Mouse (Mus musculus) retina, postnatal 1 day (tissue): ENCODE measurements at regions not wholly inside any gene's neighbourhood (a gene's known extent, or its start where the extent isn't known, plus 50 kb on each side); places are given as distances from the start of the nearest gene placed in this dataset.

ENCODE experiments used
- DNase-seq: peaks from one replicate; pipeline ENCODE4 v3.0.0-alpha.2; 2012

DNA sequence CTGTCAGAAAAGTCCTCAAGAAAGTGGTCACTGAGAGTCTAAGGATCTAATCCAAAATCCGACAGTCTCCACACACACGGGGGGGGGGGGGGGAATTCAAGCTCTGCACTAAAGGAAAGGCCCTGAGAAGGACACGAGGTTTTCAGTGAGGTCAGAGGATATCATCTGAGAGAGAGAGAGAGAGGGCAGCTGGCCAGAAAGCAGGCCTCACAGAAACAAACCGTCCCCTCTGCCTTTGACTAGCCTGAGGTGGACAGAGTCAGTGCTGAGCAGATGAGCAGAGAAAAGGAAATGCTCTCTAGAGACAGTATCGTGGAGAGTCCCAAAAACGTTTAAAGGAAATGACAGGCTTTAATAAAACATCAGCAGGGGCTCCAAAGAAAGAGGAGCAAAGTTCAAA is 282.0 kb downstream of the Gm49356 start:
- DNase-seq = no peak

DNA sequence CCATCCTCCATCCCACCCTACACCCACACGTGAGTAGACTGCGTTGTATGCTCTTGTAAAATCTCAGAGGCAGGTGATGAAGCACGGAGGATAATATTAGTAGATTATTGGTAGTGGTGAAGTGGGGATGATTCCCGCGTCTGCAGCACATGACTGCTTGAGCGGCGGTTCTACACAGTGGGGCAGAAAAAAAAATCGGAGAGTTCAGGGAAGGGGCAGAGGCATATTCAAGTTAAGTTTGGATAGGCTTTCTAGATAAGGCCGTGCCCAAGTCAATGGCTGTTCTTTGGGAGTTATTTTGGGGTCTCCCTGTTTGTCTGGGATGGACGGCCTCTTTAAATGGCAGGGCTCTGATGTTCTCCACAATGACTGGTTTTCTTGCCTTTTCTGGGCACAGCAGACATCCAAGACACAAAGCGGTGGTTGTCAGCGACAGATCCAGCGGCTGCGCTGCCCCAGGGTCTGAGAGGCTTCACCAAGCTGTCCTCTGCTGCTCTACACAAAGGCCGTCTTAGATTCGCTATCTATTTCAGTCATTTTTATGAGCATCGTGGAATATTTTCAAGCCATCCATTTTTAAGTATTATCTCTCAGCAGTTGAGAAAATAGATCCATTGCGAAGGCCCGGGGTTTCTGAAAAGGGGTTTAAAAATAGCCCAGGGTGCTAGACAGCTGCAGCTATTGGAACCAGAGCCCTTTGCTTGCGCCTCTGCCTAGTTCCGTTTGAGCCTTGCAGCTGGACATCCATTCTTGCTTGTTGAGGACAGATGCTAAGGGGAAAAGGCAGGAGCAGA is 284.6 kb downstream of the Gm49356 start:
- DNase-seq = no peak

DNA sequence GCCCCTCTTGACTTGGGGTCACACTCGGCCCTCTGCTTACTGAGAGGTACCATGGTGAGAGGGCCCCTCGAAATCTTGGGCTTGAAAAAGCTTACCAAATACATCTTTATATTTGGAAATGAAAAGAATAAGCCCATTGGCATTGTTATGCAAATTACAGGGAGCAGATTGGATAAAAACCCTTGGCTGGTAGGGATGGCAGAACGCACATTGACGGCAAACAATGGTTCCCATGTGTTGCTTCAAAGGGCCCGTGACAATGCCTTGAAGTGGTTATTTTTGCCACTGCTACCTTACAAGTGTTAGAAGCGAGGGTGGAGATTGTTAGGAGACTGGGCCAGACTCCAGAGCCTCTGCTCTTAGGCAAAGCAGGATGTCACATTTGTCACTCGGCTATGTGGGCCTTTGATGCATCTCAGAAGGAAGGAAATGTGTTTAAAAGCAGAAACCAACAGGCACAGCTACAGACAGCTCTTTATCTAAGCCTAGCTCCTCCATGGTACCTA is 285.2 kb downstream of the Gm49356 start:
- DNase-seq = peak; percentile 39

DNA sequence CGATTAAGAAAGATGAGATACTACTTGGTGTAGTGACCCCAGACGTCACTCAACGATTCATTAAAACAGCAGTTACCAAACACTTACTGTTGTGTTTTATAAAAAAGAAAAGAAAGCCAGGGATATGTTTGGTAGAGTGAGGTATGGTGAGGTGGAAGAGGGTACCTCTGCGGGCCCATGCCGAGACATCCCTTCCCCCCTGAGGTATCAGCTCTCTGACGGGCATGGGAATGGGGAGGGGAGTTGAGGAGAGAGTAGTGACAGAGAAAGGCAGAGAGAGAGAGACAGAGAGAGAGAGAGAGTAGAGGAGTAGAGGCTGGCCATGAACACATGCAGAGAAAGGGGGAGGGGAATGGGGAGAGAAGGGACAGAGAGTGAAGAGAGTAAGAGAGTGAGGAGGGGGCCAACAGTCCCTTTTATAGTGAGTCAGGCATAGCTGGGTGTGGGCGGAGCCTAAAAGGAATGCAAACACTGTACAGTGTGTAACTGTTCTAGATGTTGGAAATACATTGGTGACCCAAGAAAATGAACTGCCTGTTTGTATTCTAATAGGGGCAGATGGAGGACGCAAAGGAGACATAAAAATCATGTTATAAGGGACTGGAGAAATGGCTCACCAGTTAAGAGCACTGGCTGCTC is 285.9 kb downstream of the Gm49356 start:
- DNase-seq = no peak

DNA sequence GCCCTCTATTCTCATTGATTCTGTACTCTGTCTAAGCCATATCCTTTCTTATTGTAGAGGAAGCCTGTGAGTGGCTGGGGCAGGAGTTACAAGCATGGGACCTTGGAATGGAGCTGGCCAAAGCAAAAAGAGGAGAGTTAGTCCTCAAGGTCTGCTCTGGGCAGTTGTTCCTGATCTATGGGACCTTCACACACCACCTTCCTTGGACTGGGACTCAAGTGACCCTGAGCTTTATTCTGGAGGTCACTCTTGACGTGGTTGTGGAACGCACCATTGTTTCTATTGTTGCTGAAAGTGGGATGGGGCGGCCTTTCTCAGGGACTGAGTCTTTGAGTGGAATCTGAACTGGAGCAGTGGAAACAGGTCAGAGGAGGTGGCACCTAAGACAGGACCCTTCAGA is 291.0 kb downstream of the Gm49356 start:
- DNase-seq = no peak

DNA sequence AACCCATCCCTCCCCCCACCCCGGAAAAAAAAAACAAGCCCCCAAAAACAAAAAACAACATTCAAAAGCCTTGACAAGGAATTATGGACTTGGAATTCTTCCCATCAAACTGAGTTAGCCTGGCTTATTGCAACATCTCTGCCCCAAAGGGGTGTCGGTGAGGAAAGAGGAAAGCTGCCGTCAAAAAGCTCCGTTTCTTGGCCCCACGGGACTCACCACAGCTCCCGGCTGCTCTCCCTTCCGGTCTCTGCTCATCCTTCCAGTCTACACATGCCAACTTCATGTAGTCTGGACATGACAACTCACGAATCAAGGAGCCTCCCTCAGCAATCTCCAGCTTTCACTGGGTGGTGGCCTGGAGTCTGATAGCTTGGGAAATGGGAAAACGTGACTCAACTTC is 295.4 kb downstream of the Gm49356 start:
- DNase-seq = no peak

DNA sequence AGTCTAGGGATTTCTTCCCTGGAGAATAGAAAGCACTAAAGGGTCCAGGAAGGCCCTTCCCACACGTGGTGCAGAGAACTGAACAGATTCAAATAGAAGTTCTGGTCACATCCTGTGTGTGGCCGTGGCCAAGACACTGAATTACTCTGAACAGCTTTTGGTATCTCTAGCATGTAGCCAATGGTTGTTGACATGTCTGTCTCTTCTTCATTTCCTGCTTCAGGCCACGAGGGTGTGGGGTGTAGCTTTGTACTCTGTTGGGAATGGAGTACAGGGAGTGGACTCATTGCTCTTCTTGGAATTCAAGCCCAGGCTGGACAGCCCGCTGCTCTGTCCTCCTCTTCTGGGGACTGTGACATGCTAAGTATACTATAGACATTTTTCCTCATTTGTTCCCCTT is 298.5 kb downstream of the Gm49356 start:
- no peak for DNase-seq

DNA sequence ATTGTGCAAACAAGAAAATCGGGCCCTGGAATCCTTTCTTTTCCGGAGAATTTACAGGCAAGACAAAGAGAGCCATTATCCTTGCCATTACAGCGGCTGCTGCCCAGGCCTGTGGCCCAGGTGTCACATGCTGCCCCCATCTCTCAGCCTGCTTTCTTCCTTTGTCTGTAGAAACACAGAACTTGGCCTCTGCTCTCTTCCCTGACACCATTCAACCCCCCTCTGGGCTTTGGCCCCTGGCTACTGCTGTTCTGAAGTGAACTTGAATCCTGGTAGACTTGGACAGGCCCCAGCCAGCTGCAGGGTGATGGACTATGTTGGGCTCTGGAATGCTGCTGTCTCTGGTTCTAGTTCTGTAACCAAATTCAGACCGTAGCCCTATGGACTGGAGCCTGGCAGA is 299.3 kb downstream of the Gm49356 start:
- DNase-seq = peak; percentile 69

DNA sequence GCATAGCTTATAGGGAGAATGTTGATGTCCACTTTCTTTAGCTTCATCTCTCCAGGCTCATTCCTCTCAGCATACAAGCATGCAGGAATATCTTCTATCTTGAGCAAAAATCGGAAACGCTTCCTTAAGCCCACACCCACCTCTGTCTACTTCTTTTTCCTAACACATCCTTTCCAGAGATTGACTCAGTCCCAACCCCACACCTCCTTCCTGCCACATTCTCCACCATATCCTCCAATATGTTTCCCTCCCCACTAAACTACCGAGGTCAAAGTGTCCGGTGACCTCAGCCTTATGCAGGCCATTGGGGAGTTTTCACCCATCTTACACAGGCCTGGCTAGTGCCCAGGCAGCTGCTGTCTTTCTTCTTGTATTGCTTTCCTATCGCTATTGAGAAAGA is 301.4 kb downstream of the Gm49356 start:
- no peak for DNase-seq

DNA sequence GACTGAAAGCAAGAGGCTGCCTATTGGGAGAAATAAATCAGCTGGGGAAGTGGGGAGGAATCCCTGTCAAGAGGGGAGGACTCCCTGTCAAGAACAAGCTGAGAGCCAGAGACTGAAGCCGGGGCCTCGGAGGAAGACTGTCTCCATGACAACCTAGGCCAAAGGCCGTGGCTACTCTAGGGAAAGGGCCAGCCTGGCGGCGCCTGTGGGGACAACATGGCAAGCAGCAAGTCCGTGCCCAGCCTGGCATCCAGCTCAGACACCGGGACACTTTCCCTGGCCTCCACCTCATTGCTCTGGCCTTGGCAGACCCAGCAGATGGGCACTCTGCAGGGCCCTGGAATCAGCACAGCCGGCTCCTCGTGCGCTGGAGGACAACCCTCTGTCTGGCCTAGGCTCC is 305.3 kb downstream of the Gm49356 start:
- DNase-seq = peak; percentile 71

DNA sequence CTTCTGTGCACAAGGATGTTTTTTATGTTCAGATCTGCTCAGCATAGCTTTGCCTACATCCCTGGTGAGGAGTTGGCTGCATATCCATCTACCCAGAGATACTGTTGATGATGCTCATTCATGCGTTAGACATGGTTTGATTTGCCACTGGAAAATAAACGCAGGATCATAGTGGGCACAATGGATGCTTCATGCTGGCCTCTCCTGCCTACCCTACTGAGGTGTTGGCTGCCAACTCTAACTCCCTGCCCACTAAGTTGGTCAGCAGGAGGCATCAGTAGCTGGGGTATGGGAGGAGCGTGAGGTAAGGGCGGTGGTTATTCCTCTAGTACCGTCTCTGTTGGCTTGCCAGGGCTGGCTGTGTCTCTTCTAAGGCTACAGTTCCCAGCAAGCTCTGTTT is 307.3 kb downstream of the Gm49356 start:
- DNase-seq = no peak

DNA sequence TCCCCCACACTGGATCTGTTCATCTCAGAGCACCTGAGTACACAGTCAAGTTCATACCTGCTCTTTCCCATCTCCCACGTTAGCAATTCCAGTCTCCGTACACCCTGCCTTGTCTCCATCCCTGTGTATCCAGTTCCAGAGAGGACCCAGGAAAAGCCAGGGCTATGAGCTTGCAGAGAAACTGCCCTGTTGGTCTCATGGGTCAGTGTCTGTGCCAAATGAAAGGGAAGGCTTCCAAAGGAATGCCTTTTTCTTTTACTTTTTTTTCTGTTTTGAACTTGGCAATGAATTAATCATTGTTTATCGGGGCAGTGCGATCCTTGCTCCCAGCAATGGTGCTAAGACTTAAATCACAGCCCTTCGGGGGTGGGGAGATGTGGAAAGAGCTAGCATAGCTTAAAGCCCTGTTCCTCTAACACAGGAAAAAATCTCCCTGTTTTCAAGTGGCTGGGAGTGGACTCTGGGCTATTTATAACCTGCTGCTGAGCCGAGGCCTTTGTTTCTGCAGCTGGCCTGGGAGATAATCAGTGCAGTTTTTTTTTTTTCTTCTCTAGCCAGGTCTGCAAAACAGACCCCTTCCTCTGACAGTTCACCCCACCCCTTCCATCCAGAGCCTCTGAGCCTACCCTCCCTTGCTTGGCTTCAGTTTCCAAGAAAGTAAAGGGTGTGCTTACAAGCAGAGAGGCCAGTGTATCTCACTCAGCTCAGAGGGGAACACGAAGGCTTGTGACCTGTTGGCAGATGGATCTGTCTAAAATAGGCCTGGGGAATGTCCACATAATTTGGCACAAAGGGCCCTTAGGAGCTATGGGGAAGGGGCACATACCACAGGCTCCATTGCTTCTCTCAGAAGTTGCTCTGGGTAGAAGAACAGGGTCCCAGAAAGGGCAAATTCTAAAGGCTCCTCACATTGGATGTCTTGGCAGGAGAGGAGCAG is 308.6 kb downstream of the Gm49356 start:
- peak; percentile 80 for DNase-seq

DNA sequence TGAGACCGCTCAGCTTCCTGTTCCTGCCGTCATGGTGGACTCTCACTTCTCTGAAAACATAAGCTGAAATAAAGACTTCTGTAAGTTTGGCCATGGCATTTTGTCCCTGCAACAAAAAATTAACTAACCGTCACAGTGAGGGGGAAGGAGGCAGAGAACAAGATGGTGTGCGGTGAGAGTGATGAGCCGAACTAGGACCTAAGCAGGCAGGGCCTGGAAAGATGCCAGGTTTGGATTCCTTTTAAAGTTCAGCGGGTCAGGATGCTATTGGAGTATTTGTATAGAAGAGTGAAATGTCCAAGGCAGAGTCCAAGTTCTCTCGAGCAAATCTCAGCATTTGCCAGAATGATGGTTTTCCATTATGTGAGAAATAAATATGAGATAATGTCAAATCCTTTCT is 312.3 kb downstream of the Gm49356 start:
- peak; percentile 46 for DNase-seq

DNA sequence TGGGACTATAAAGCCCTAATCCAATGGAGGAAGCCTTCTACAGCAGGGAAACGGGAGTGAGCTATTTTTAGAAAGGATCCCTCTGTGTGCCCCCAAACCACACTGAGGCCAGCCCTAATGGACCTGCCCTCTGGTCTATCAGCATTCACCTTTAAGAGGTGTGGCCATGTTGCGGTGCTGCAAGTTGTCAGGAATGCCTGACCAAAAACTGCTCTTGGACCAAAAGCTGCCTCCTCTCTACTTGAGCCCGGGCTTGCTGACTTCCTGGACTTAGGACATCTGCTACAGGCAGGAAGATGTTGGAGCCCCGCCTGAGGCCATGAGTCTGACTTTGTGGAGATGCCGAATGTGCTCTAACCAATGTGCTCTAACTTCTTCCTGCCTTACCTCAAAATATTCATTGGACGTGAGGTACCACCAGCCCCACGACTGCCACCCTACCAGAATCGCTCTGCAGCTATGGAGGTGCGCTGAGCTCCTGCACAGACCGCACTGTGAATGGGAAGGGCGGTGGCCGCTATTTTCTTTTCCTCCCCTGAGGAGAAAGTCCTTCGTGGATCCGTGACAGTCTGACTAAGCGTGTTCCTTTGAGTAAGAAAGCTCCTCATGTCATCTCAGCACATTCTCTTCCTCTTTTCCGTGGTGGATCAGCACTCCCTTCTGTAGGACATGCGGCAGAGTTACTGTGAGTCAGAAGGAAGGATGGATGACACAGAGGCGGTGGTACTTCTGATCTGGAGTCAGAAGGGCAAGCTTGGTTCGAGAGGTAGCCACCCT is 313.0 kb downstream of the Gm49356 start:
- DNase-seq = no peak

DNA sequence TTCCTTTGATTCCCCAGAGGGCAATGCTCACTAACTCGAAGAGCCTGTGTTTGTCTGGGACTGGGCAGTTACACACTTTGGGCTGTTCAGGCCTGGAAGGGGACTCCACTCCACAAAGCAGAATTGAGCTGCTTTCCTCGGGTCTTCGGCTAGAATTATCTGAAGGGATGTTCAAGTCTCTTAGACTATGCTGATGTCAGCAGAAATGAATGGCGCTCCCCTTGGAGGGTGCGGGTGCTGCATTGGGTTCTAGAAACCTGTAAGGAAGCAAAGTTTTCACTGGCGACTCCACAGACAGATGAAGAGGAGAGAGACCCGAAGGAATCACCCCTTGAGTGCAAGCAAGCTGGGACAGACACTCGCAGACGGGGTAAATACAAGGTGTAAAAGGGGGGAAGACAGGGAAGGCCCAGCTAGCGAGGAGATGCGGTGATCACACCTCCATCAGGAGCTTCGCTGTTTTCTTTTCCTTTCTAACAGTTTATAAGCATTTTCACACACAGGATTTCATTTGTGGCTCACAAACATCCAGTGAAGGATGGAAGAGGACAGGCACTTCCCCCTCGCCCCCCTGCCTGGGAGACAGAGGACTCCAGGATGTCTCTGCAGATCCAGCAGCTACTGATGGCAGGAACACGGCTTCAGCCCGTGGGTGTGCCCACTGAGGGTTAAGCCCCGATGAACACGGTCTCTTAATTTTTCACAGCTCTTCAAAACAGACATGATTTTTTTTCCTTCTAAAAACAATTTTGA is 314.2 kb downstream of the Gm49356 start:
- DNase-seq = no peak

DNA sequence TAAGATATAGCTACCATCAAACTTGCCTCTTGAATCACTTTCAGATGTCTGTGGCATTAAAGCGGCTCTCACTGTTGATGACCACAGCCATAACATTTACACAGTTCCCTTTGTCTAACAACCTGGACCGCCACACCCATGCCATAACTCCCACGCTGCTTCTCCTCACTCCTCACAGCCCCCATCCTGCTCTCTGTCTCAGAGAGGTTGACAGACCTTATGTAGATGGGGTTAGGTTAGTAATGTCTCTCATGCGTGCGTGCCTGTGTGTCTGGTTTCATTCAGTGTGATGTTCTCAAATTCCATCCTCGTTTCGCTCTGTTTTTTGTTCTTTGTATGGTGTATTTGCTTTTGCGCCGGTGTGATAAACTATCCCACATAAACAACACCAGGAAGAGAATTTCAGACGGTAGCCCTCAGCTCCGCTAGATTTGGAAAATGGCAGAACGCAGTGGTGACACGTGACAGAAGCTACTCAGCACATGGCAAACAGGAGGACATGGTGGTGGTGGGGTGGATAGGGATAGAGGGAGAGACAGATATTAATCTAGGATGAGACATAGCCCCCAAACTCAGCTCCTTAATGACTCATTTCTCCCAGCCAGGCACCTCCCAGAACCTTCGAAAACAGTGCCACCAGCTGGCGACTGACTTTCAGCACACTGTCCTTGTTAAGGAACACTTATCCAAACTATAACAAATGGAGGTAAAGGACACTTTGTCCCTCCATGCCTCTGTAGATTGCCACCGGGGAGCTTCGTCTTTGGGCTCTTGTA is 314.9 kb downstream of the Gm49356 start:
- DNase-seq = peak; percentile 56

DNA sequence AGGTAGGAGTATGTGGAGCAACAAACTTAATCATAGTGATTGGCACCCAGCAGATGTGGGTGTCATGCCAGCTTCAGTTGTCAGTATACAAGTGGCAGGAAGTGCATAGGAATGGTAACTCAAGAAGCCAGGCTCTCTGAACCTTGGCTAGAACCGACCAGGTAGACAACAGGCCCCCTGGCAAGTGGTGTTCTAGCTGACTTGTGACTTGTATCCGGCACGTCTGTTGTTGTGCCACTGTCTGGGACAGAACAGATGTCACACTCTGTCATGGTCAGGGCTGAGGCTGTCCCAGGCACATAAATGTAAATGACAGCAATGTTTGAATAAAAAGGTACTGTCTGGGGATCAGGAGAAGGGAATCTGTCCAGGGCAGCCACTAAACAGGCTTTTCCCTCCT is 316.0 kb downstream of the Gm49356 start:
- DNase-seq = no peak

DNA sequence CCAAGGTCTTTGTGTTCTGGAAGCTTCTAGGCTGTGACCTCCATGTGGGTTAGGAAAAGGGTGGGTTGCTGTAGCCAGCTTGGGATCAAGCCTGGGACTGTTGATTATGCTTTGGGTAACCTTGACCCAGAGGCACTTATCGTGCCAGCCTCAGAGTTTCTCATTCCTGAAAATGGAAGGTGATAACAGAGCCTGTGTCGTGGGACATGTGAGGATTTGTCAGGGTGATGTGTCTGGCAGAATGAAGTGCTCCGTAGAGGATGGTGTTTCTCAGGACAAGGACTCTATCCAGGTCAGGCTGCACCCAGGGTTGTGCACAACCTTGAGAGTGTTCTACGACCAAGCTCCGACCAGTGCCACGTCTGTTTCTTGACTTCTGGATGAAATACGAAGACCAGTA is 316.4 kb downstream of the Gm49356 start:
- DNase-seq = no peak

DNA sequence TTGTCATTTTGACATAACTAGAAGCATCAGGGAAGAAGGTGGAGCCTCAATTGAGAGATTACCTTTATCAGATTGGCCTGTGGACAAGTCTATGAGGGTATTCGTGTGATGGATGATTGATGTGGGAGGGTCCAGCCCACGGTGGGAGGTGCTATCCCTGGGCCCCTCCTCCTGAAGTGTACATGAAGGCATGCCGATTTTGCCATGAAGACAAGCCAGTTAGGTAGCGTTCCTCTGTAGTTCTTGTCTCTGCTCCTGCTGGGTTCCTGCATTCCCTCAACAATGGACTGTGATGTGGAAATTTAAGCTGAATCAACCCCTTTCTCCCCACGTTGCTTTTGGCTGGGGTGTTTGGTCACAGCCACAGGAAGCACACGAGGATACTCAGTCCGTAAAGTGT is 317.5 kb downstream of the Gm49356 start:
- no peak for DNase-seq

DNA sequence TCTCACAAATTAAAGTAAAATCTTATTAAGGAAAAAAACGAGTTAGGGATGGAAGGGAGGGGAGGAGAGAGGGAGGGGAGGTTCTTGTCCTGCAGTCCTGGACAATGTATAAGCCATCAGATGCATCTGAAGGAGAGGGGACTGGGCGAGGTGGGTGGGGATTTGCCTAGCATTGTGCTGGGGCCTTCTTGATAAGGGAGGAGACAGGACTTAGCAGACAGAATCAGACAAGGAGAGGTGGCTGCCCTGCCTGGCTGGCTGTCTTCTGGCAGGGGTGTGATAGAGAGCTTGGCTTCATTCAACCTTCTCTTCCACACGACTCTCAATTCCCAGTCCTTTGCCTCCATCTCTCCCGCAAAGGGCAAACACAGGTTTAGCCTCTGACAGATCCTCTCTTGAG is 318.9 kb downstream of the Gm49356 start:
- DNase-seq = no peak

DNA sequence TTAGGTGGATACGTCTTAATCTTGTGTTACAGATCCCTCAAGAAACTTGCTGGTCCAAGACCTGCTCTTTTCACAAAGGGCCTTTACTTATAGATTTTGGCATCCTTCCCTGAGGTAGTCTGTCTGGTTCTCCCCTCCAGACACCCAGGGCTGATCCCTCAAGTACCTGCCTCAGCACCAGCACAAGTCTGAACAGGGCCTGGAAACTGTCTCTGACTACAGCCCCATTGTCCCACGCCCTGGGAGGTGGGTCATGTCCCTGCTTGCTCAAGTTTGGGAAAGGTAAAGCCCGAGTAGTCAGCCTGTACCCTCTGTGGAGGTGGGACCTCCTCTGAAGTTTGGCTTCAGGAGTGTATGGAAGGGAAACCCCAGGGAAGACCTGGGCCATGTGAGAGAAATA is 323.3 kb downstream of the Gm49356 start:
- no peak for DNase-seq
